Mouse (Mus musculus) embryonic facial prominence, embryonic 12.5 days (tissue): ENCODE measurements around the gene Csf1. TPM values are rescaled to one million over a fixed set of nuclear protein-coding genes. Genes with fewer than 3 reads are reported as not detected.
A peak's percentile ranks its signal among the peaks of the same experiment; 100 is the strongest.

Experiments used
- ATAC-seq: fragments of 200-750 bp; cut with Nextera tagmentation; 2 replicates; pipeline ENCODE4 v1.8.0; 2017; ENCODE audit not compliant: insufficient number of reproducible peaks, insufficient read depth, low FRiP score, low TSS enrichment
- H3K27ac ChIP-seq: fragments of 300-500 bp; sonication (generic); 2 replicates; pipeline ENCODE4 v1.5.1; 2016; ENCODE audit warnings: mild to moderate bottlenecking
- H3K27me3 ChIP-seq: fragments of 300-500 bp; sonication (generic); 2 replicates; pipeline ENCODE4 v1.6.1; 2016; ENCODE audit warnings: mild to moderate bottlenecking, moderate library complexity
- H3K36me3 ChIP-seq: fragments of 300-500 bp; sonication (generic); 2 replicates; pipeline ENCODE4 v1.6.1; 2016; ENCODE audit warnings: mild to moderate bottlenecking
- H3K4me1 ChIP-seq: fragments of 300-500 bp; sonication (generic); 2 replicates; pipeline ENCODE4 v1.6.1; 2016
- H3K4me2 ChIP-seq: fragments of 300-500 bp; sonication (generic); replicated peaks from 2 replicates; pipeline ENCODE4 v1.6.1; 2016; ENCODE audit warnings: mild to moderate bottlenecking, moderate library complexity
- H3K4me3 ChIP-seq: fragments of 300-500 bp; sonication (generic); 2 replicates; pipeline ENCODE4 v1.5.1; 2016; ENCODE audit warnings: mild to moderate bottlenecking
- H3K9ac ChIP-seq: fragments of 300-500 bp; sonication (generic); 2 replicates; pipeline ENCODE4 v1.6.1; 2016; ENCODE audit warnings: mild to moderate bottlenecking, moderate library complexity
- H3K9me3 ChIP-seq: fragments of 300-500 bp; sonication (generic); 2 replicates; pipeline ENCODE4 v1.6.1; 2016; ENCODE audit warnings: mild to moderate bottlenecking, moderate library complexity
- WGBS: fragments of 180-500 bp; shearing (Covaris S2); methylation state at CpG from one replicate; pipeline ENCODE4 v1.1.7; 2016; 5-methylcytosine and 5-hydroxymethylcytosine counted together
- polyA plus RNA-seq: library from polyadenylated mRNA; unstranded; fragments of >200 nt; fragmentation: Nextera tagmentation; extraction: Ambion mirVana; gene quantifications from 2 replicates; pipeline ENCODE4 v1.2.1, GENCODE M21; 2016

Gene Csf1
- polyA plus RNA-seq, 1 experiment from 2014 or later: 7.2 TPM

DNA sequence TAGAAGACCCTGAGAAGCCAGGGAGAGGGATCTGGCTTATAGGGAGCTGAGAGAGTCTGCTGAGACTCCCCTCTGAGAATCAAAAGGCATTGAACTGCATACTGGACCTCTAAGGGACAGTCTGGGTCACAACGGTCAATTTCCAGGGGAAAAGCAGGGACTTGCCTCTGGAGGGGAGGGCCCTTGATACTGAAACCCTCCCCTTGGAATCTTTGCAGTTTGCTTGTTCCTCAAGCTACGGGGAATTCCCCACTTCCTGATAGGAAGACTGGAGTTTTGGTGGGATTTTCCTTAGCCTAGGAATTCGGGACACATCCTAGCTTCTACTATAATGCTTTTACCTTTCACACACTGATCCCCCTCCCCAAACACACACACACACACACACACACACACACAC lies 15.5 kb upstream of the Csf1 start:
- Histone ChIP-seq H3K4me1 (peaks cover 16% of the 10 kb centered on the region; the same call in 1 of the 2 replicates), H3K9ac (no peak overlapping the region), H3K27me3 (no peaks in the 10 kb centered on the region), H3K4me3 (no peak overlapping the region), H3K27ac (no peak overlapping the region), H3K36me3 (no peaks in the 10 kb centered on the region), H3K4me2 (no peak overlapping the region), H3K9me3 (no peaks in the 10 kb centered on the region)
- WGBS: 34% methylated on average over 3 of the region's 3 CpGs
- ATAC-seq: no peak

DNA sequence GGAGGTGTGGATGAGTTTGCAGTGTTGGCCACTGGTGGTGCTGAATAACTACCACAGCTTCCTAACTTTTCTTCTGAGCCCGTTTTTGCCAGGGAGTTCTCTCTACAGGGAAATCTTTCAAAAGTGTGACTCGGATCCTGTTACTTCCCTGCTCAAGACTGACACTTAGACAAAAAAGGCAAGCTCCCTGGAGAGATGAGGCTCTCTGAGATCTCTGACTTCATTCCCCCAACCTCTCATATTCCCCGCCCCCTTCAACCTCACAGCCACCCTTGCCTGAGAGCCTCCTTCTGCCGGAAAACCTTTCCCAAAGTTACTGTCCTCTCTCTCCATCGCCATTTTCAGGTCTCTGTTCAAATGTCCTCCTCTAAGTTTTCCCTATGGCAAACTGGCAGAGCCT lies 14.8 kb upstream of the Csf1 start:
- 35% methylated on average over 5 of the region's 5 CpGs for WGBS
- Histone ChIP-seq H3K4me2 (no peak overlapping the region), H3K9me3 (no peaks in the 10 kb centered on the region), H3K27me3 (no peaks in the 10 kb centered on the region), H3K4me3 (no peak overlapping the region), H3K9ac (no peak overlapping the region), H3K36me3 (no peaks in the 10 kb centered on the region), H3K27ac (no peak overlapping the region), H3K4me1 (peaks cover 16% of the 10 kb centered on the region; the same call in 1 of the 2 replicates)
- no peak for ATAC-seq

DNA sequence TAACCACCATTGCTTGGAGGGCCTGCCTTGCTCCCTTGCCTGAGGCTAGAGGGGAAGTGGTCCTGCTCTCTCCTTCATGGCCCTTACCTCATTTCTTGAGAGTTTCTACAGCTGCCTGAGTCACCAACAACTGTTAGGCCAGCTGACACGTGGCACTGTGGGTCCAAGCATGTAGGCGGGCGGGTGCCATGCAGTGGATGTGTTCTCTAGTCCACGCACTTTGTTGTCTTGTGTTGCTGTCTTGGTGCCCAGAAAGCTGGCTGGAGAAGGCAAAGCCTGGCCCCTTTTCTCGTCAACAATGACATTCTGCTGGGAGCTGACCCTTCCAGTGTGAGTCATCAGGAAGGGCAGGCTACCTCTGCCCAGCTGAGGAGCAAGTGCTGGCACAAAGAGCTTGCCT lies 12.6 kb upstream of the Csf1 start:
- no peaks in the 10 kb centered on the region for H3K36me3 ChIP-seq
- H3K9me3 ChIP-seq: no peaks in the 10 kb centered on the region
- no peak overlapping the region for H3K27ac ChIP-seq
- peaks cover 16% of the 10 kb centered on the region; the same call in 1 of the 2 replicates for H3K4me1 ChIP-seq
- 71% methylated on average over 5 of the region's 5 CpGs for WGBS
- ATAC-seq: no peak
- no peak overlapping the region for H3K4me3 ChIP-seq
- no peak overlapping the region for H3K4me2 ChIP-seq
- H3K27me3 ChIP-seq: no peaks in the 10 kb centered on the region
- H3K9ac ChIP-seq: no peak overlapping the region

DNA sequence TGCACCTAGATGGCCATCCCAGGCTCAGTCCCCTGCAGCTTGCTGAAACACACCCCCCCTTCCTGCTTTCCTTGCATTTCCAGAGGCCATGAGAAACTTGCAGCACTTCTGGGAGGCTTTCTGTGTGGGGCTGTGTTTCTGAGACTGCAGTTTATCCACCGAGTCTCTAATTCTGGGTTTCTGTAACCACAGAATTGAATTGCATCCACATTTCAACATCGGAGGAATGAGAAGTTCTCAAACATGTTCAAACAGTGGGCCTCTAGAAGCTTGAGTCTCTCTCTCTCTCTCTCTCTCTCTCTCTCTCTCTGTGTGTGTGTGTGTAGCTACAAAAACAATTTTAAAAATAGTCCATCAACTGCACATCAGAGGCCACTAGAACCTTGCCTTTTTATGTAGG lies 9.4 kb upstream of the Csf1 start:
- ATAC-seq: no peak
- WGBS: 68% methylated on average over 2 of the region's 2 CpGs

DNA sequence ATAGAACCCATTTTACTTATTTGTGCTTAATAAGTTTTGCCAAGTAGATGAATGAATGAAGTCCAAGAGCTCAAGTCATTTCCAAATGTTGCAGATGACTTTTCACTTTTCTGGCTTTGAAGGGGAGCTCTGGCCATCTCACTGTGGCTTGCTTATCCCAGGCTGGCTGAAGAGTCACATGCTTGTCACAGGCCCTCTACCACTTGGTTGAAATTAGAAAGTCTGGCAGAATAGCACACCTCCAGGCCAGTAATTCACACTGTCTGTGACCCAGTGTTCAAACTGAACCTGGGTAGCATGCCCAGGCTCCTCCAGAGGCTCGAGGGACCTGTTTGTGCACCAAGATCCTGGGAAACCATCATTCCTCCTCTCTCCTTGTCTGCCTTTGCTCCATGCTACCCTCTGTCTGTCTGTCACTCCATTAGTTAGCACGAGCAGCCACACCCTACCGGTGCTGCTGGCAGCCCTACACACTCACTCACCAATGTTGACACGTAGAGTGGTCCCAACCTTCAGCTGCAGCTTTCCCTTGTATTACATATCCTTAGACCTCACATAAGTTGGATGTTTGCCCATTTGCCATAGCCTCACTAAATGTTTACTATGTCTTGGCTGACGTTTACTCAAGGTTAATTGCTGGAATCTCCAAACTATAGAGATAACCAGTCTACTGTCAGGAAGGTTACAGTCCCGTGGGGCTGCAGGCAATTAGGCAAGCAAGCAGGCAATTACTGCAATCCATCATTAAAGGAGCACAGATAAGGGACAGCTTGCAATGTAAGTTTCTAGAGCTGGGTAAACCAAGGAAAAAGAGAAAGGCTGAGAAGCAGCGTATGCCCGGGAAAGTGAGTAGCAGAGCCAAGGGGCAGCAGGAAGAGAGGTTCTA lies 8.1 kb upstream of the Csf1 start:
- ATAC-seq: no peak
- no peaks in the 10 kb centered on the region for H3K4me1 ChIP-seq
- 67% methylated on average over 8 of the region's 8 CpGs for WGBS
- H3K9ac ChIP-seq: no peak overlapping the region
- H3K36me3 ChIP-seq: no peaks in the 10 kb centered on the region
- no peak overlapping the region for H3K27ac ChIP-seq
- no peaks in the 10 kb centered on the region for H3K9me3 ChIP-seq
- H3K4me2 ChIP-seq: no peak overlapping the region
- H3K27me3 ChIP-seq: no peaks in the 10 kb centered on the region
- no peak overlapping the region for H3K4me3 ChIP-seq

More for the DNA sequence above, 9.4 kb upstream of the Csf1 start:
- H3K4me3 ChIP-seq: no peak overlapping the region
- no peak overlapping the region for H3K4me2 ChIP-seq
- no peak overlapping the region for H3K27ac ChIP-seq
- no peaks in the 10 kb centered on the region for H3K36me3 ChIP-seq
- 0 out of 2 replicates have a peak, but pooled peaks cover 2% of the 10 kb centered on the region for H3K4me1 ChIP-seq
- no peaks in the 10 kb centered on the region for H3K9me3 ChIP-seq
- H3K9ac ChIP-seq: no peak overlapping the region
- no peaks in the 10 kb centered on the region for H3K27me3 ChIP-seq

DNA sequence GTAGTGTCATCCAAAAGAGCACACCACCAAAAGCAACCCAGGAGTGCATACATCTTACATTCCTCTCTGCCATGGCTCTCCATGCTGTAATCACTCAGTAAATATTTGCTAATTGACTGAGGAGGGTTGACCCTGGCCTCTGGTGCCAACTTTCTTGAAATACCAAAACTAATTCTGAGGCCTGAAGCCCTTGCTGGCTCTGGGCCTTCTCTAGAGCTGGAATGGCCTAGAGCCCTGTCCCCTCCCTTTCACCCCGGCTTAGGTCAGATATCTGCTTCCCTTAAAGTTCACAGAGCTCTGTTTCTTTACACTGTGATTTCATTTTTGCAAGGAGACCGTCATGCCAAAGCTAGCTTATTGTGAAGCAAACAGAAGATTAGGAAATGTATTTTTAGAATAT lies 6.5 kb upstream of the Csf1 start:
- no peak overlapping the region for H3K4me2 ChIP-seq
- no peak overlapping the region for H3K27ac ChIP-seq
- H3K4me1 ChIP-seq: no peaks in the 10 kb centered on the region
- H3K9ac ChIP-seq: no peak overlapping the region
- no peak for ATAC-seq
- WGBS: 66% methylated on average over 2 of the region's 2 CpGs
- H3K4me3 ChIP-seq: no peak overlapping the region
- no peaks in the 10 kb centered on the region for H3K36me3 ChIP-seq
- H3K27me3 ChIP-seq: no peaks in the 10 kb centered on the region
- no peaks in the 10 kb centered on the region for H3K9me3 ChIP-seq

DNA sequence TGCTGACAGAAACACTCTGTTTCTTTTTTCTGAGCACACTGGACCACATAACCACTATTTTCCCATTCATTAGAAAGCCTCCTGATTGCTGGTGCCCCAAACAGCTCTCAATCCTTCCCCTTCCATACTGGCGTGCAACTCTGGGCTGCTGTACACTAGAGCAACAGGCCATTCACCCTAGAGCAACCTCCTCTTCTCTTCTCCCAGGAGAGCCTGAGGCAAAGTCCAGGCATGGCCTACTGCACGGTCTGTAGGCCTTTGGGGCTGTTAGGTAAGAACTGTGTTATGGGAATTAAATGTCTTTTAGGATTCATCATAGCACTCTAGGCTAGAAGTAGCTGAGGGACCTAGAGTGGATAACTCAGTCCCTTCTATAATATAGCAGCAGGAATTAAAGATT lies 5.7 kb upstream of the Csf1 start:
- Histone ChIP-seq H3K27me3 (no peaks in the 10 kb centered on the region), H3K4me1 (no peaks in the 10 kb centered on the region), H3K27ac (no peak overlapping the region), H3K9ac (no peak overlapping the region), H3K4me2 (no peak overlapping the region), H3K4me3 (no peak overlapping the region), H3K9me3 (no peaks in the 10 kb centered on the region), H3K36me3 (no peaks in the 10 kb centered on the region)
- ATAC-seq: no peak
- 66% methylated on average over 2 of the region's 2 CpGs for WGBS

DNA sequence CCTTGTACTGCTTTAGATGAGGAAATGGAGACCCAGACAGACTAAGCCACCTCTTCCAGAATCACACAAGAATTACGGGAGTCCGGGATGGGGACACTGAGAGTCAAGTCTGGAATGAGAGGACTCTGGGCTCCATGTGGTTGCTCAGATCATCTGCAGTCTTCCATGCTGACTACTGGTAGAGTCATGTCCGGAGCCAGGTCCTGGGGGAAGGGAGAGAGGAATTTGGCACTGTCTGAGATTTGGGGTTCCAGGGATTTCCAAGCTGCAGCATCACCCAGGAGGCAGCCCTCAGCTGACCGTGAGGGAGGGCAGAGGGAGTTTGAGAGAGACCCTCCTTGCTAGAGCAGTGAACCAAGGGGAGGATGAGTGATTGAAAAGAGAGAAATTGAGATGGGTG lies 3.3 kb upstream of the Csf1 start:
- 76% methylated on average over 4 of the region's 4 CpGs for WGBS
- Histone ChIP-seq H3K27me3 (no peaks in the 10 kb centered on the region), H3K4me3 (no peak overlapping the region), H3K27ac (no peak overlapping the region), H3K4me2 (no peak overlapping the region), H3K9me3 (no peaks in the 10 kb centered on the region), H3K36me3 (no peaks in the 10 kb centered on the region), H3K9ac (no peak overlapping the region), H3K4me1 (peaks cover 10% of the 10 kb centered on the region)
- no peak for ATAC-seq

DNA sequence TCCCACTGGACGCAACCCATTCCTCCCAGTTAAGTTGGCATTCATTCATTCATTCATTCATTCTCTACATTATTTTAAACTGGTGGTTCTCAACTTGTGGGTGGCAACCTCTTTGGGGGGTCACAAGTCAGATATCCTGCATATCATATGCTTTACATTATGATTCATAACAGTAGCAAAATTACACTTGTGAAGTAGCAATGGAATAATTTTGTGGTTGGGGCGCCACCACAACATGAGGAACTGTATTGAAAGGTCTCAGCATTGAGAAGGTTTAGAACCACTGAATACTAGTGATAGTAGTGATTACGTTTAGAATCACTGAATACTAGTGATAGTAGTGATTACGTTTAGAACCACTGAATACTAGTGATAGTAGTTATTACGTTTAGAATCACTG lies 1.2 kb upstream of the Csf1 start:
- no peaks in the 10 kb centered on the region for H3K9me3 ChIP-seq
- H3K9ac ChIP-seq: no peak overlapping the region
- H3K27ac ChIP-seq: no peak overlapping the region
- WGBS: 93% methylated on average over 5 of the region's 5 CpGs
- peaks cover 13% of the 10 kb centered on the region for H3K4me1 ChIP-seq
- no peaks in the 10 kb centered on the region for H3K27me3 ChIP-seq
- ATAC-seq: no peak
- H3K4me3 ChIP-seq: no peak overlapping the region
- no peak overlapping the region for H3K4me2 ChIP-seq
- no peaks in the 10 kb centered on the region for H3K36me3 ChIP-seq

DNA sequence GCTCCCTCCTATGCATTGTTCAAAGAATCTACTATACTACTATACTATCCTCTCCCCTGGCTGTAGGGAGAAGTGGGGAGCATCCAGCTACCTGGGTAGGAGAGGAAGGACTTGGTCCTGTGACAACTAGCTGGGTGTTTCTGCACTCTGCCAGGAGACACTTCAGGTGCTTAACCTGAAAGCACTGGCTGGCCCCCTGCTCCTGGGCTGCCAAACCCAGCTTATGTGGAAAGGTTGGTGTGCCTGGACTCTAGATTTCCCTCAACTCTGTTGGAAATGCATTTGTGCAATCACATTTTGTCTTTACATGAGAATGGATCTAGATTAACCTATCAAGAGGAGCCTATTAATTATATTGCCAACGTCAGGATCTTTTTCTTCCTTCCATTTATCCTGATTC lies 502 bp upstream of the Csf1 start:
- Histone ChIP-seq H3K4me2 (peak overlapping the region; percentile 81), H3K4me3 (peak overlapping the region; percentile 58; the same call in 1 of the 2 replicates), H3K36me3 (no peaks in the 10 kb centered on the region; the same call in 1 of the 2 replicates), H3K4me1 (peaks cover 13% of the 10 kb centered on the region), H3K9me3 (no peaks in the 10 kb centered on the region), H3K27ac (peak overlapping the region; percentile 59; the same call in 1 of the 2 replicates), H3K27me3 (no peaks in the 10 kb centered on the region), H3K9ac (peak overlapping the region; percentile 82; the same call in 1 of the 2 replicates)
- WGBS: 81% methylated on average over 1 of the region's 1 CpGs
- no peak for ATAC-seq

DNA sequence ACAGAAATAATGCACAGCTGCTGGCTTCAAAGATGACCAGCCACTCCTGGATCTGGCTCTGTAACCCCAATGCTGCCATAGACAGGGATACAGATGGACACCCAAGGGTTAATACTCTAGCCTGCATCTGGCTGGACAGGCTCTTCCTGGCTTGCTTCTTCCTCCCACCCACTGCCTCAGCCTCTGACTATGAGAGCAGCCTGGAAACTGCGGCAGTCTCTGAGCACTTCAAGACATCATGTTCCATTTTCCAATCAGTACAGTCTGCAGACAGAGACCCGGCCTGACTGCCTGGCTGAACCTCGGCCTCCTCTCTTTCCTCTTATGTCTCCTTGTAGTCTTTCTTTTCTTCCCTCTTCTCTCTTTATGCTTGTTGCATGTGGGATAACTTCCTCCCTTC lies 1.6 kb downstream of the Csf1 start:
- Histone ChIP-seq H3K36me3 (peaks cover 4% of the 10 kb centered on the region; the same call in 1 of the 2 replicates), H3K4me2 (peak overlapping the region; percentile 81), H3K4me1 (peaks cover 13% of the 10 kb centered on the region), H3K9me3 (no peaks in the 10 kb centered on the region), H3K27ac (no peak overlapping the region), H3K27me3 (no peaks in the 10 kb centered on the region), H3K4me3 (peak overlapping the region; percentile 58; the same call in 1 of the 2 replicates), H3K9ac (no peak overlapping the region)
- 18% methylated on average over 3 of the region's 3 CpGs for WGBS
- no peak for ATAC-seq

DNA sequence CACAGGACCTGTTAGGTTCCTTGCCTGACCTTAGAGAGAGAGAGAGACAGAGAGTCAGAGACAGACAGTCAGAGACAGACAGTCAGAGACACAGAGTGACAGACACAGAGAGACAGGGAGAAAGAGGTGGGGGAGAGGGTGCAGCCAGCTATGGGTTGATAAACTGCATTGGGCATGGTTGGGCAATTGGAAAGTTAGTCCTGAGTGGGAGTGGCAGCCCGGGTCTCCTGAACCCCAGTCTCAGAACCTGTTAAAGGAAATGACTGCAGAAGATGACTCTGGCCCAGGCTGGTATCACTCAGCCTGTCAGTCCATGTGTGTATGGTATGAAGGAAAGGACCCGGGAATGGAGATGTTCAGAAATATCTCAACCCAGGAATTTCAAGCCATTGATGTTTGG lies 2.1 kb downstream of the Csf1 start:
- no peak overlapping the region for H3K9ac ChIP-seq
- no peaks in the 10 kb centered on the region for H3K27me3 ChIP-seq
- H3K4me1 ChIP-seq: peaks cover 13% of the 10 kb centered on the region
- ATAC-seq: no peak
- H3K4me3 ChIP-seq: no peak overlapping the region
- H3K27ac ChIP-seq: no peak overlapping the region
- WGBS: 74% methylated on average over 2 of the region's 2 CpGs
- peak overlapping the region; percentile 81 for H3K4me2 ChIP-seq
- H3K36me3 ChIP-seq: peaks cover 8% of the 10 kb centered on the region
- H3K9me3 ChIP-seq: no peaks in the 10 kb centered on the region
